Mouse (Mus musculus) megakaryocyte, embryonic 14.5 days (primary cell): Measurements from ENCODE around the gene Chd2. TPM values are rescaled to one million over a fixed set of nuclear protein-coding genes. Genes with fewer than 3 reads are reported as not detected.
A peak's percentile ranks its signal among the peaks of the same experiment; 100 is the strongest.

Source experiments
- H3K27me3 ChIP-seq: replicated peaks from 2 replicates; pipeline ENCODE3; 2012; ENCODE audit warnings: inconsistent platforms
- H3K36me3 ChIP-seq: replicated peaks from 2 replicates; pipeline ENCODE3; 2012; ENCODE audit warnings: low read length, inconsistent platforms, mixed read lengths
- H3K4me1 ChIP-seq: 2 replicates; pipeline ENCODE4 v1.6.1; 2012; ENCODE audit warnings: inconsistent platforms
- H3K4me3 ChIP-seq: replicated peaks from 2 replicates; pipeline ENCODE3; 2012; ENCODE audit warnings: moderate library complexity, mild to moderate bottlenecking, inconsistent platforms
- H3K9me3 ChIP-seq: 2 replicates; pipeline ENCODE4 v1.6.1; 2012; ENCODE audit warnings: inconsistent platforms
- FLI1 ChIP-seq: IDR thresholded peaks from 2 replicates; pipeline ENCODE4 v1.6.1; 2012; ENCODE audit warnings: low read length, inconsistent platforms, mixed read lengths
- GATA1 ChIP-seq: IDR thresholded peaks from 3 replicates; pipeline ENCODE4 v1.6.1; 2012; ENCODE audit warnings: mixed read lengths, low read length, inconsistent platforms, borderline replicate concordance
- polyA plus RNA-seq: library from polyadenylated mRNA; stranded (reverse); fragments of >175 nt; gene quantifications from 2 replicates; pipeline ENCODE4 v1.2.3, GENCODE M21; 2012; ENCODE audit warnings: low replicate concordance; ENCODE audit not compliant: insufficient read depth

Chd2 gene
- polyA plus RNA-seq, 1 experiment = 38.7 TPM

DNA sequence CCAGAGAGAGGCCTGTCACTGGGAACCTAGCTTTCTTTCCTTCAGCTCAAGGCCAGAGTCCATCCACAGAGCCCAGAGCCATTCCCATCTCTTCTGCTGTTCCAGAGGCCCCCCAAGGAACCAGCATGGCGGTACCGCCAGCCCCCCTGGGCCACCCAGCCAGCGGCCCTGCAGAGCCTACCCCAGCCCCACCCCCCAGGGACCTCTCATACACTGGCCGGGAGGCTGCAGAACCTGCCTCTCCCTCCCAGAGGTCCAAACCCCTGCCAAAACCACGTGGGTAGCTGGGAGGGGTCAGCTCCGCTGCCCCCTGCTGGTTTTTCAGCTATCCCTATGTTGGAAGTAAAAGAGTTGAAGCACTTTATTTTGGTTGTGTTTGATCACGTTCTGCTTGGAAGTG is 122.3 kb downstream of the Chd2 start:
- Histone ChIP-seq H3K9me3 (no peaks in the 10 kb centered on the region), H3K36me3 (peaks cover 4% of the 10 kb centered on the region)
- TF ChIP-seq FLI1 (no peak), GATA1 (no peak)

DNA sequence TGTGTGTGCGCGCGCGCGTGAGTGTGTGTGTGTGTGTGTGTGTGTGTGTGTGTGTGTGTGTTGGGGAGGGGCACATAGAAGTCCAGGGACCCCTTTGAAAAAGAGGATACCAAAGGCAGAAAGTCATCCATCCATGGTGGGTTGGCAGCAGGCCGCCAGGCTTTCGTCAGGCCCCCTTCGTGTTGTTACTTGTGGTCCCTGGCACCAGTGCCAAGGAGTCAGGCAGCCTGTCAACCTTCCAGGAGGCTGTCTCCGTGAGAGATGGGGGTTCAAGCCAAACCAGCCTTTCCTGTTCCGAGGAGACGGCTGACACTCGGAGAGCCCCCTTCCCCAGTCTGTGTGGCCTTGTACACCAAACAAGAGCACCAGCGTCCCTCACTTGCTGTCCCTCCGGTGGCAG is 127.4 kb downstream of the Chd2 start:
- H3K4me1 ChIP-seq = no peaks in the 10 kb centered on the region
- no peak overlapping the region for H3K4me3 ChIP-seq
- H3K9me3 ChIP-seq = no peaks in the 10 kb centered on the region
- H3K36me3 ChIP-seq = no peaks in the 10 kb centered on the region
- peaks cover 47% of the 10 kb centered on the region for H3K27me3 ChIP-seq
- TF ChIP-seq GATA1 (no peak), FLI1 (no peak)

More for the DNA sequence above, 122.3 kb downstream of the Chd2 start:
- Histone ChIP-seq H3K27me3 (peaks cover 30% of the 10 kb centered on the region), H3K4me1 (peaks cover 11% of the 10 kb centered on the region), H3K4me3 (no peak overlapping the region)

- peaks cover 4% of the 10 kb centered on the region for H3K9me3 ChIP-seq
- H3K36me3 ChIP-seq = no peaks in the 10 kb centered on the region
- no peaks in the 10 kb centered on the region for H3K4me1 ChIP-seq
- peaks cover 38% of the 10 kb centered on the region for H3K27me3 ChIP-seq
- TF ChIP-seq FLI1 (no peak), GATA1 (no peak)
- no peak overlapping the region for H3K4me3 ChIP-seq
Observed at GRCm38 (mm10) chr7:73412419-73412818, 129.2 kb downstream of the Chd2 start.

- TF ChIP-seq GATA1 (no peak), FLI1 (no peak)
- no peaks in the 10 kb centered on the region for H3K4me1 ChIP-seq
- H3K27me3 ChIP-seq = peaks cover 38% of the 10 kb centered on the region
- no peaks in the 10 kb centered on the region for H3K36me3 ChIP-seq
- H3K9me3 ChIP-seq = peaks cover 9% of the 10 kb centered on the region
- H3K4me3 ChIP-seq = no peak overlapping the region
Observed at GRCm38 (mm10) chr7:73411986-73412385, 129.6 kb downstream of the Chd2 start.

- no peaks in the 10 kb centered on the region for H3K36me3 ChIP-seq
- H3K4me3 ChIP-seq = no peak overlapping the region
- H3K27me3 ChIP-seq = peaks cover 38% of the 10 kb centered on the region
- H3K4me1 ChIP-seq = no peaks in the 10 kb centered on the region
- no peak for TF ChIP-seq GATA1
- no peak for TF ChIP-seq FLI1
- H3K9me3 ChIP-seq = peaks cover 12% of the 10 kb centered on the region
Observed at GRCm38 (mm10) chr7:73411523-73411922, 130.1 kb downstream of the Chd2 start.

DNA sequence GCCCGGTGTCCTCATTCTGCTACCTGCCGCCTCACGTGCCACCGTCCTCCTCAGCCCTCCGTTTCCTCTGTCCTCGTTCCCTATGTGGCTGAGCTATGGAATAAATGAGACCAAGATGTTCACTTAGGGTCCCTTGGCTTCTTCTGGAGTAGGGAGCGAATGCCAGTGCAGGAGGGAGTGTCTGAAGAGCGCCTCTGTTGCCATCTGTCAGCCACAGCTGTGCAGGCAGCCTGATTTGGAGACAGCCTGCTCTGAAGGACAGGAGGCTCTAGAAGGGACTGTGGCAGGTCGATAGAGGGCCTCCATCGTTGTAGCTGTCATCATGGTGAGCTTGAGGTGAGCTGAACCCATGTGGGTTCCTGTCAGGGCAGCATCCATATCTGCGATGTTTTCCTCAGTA is 136.1 kb downstream of the Chd2 start:
- no peaks in the 10 kb centered on the region for H3K36me3 ChIP-seq
- no peaks in the 10 kb centered on the region for H3K4me1 ChIP-seq
- H3K27me3 ChIP-seq = peaks cover 38% of the 10 kb centered on the region
- H3K9me3 ChIP-seq = peaks cover 24% of the 10 kb centered on the region
- TF ChIP-seq GATA1 = no peak
- no peak for TF ChIP-seq FLI1
- H3K4me3 ChIP-seq = peak overlapping the region; percentile 14

DNA sequence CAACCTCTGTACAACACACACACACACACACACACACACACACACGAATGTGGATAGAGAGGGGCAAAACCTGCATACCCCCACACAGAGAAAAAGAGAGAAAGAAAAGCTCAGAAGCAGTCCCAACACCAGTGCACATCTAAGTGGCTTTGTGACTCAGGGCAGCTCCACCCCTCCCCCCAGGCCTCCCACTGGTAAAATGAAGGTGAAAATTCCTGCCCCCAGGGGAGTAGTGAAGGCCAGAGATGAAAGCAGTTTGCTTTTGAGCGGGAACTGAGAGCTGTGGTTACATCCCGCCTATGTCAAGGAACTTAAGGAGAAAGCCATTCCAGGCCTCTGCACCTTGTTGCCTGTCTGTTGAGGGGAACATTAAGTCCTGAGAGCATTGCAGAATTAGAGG is 138.1 kb downstream of the Chd2 start:
- Histone ChIP-seq H3K27me3 (peaks cover 59% of the 10 kb centered on the region), H3K4me1 (peaks cover 15% of the 10 kb centered on the region), H3K36me3 (no peaks in the 10 kb centered on the region), H3K4me3 (no peak overlapping the region), H3K9me3 (peaks cover 24% of the 10 kb centered on the region)
- TF ChIP-seq FLI1 (no peak), GATA1 (no peak)

GRCm38 (mm10) chr7:73402671-73403070 is 139.0 kb downstream of the Chd2 start:
- no peak overlapping the region for H3K4me3 ChIP-seq
- no peaks in the 10 kb centered on the region for H3K36me3 ChIP-seq
- TF ChIP-seq FLI1 (no peak), GATA1 (no peak)
- peaks cover 67% of the 10 kb centered on the region for H3K27me3 ChIP-seq
- peaks cover 23% of the 10 kb centered on the region for H3K9me3 ChIP-seq
- peaks cover 20% of the 10 kb centered on the region for H3K4me1 ChIP-seq

DNA sequence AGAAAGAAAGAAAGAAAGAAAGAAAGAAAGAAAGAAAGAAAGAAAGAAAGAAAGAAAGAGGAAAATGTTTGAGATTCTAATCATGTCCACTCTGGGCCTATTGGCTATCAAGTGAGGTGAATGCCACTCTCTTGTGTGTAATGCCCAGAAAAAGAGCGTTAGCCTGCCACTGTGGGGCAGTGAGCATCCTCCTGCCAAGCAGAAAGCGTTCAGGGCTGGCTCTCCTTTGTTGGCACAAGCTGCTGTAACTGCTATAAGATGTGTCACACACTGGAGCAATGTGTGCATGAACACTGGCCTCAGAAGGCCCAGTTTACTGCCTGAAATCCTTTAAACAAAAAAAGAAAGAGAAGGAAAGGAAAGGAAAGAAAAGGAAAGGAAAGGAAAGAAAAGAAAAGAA is 139.5 kb downstream of the Chd2 start:
- H3K4me1 ChIP-seq = peaks cover 20% of the 10 kb centered on the region
- no peaks in the 10 kb centered on the region for H3K36me3 ChIP-seq
- TF ChIP-seq GATA1 = no peak
- TF ChIP-seq FLI1 = no peak
- H3K27me3 ChIP-seq = peaks cover 68% of the 10 kb centered on the region
- H3K9me3 ChIP-seq = peaks cover 17% of the 10 kb centered on the region
- no peak overlapping the region for H3K4me3 ChIP-seq

DNA sequence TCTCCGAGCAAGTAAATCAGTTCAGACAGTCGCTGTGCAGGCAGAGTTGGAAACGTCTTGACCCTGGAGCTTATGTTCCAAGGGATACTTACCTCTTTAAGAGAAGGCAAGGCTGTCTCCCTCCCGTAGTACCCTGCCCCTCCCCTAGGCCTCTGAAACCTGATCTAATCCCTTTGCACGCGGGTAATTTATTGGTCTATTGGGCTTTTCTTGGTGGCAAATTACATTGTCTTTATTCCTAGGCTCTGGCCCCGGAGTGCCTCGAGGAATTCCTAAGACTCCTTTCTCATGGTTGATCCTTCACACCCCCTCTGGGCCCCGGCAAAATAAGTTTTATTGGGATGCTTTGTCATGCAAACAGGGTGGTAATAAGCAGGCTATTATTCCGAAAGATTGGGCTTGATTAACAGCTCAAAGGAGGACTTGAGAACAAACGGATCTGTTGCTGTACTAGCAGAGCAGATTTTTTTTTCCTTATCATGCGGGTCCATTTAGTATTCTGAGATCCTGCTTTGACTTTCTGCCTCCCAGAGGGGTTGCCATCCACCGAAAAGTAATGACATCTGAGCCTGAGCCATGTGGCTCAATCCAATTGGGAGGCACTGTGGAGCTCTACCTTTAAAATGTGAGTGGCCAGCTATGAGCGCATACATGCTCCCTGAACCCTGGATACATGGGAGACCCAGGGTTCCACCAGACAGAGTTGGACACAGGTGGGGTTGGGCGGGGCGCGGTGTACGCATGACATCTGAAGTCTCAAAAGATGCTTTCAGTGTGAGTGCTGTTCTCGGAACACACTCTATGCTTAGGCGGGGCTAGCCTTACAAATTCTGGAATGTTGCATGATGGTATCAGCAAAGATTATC is 141.3 kb downstream of the Chd2 start:
- TF ChIP-seq FLI1 (no peak), GATA1 (no peak)
- H3K9me3 ChIP-seq = peaks cover 2% of the 10 kb centered on the region; the same call in 1 of the 2 replicates
- H3K4me3 ChIP-seq = no peak overlapping the region
- H3K36me3 ChIP-seq = no peaks in the 10 kb centered on the region
- H3K4me1 ChIP-seq = peaks cover 20% of the 10 kb centered on the region
- peaks cover 74% of the 10 kb centered on the region for H3K27me3 ChIP-seq
